Mouse (Mus musculus): ENCODE results near the gene Usp49. TPM values are rescaled to one million over a fixed set of nuclear protein-coding genes. Genes with fewer than 3 reads are reported as not detected.
A peak's percentile ranks its signal among the peaks of the same experiment; 100 is the strongest.
"Not testable (repeated sequence)": the region's sequence is repeated elsewhere in the genome, so short reads cannot be mapped to it uniquely, and the experiment has no call there.

Gene Usp49
- polyA plus RNA-seq, 1 experiment from 2014 or later, result 10.8 TPM

- Histone ChIP-seq H3K4me1 (replicated peaks) (peaks cover 41% of the 10 kb centered on the region), H3K27ac (peak overlapping the region; percentile 97), H3K36me3 (peaks cover 20% of the 10 kb centered on the region), H3K4me3 (replicated peaks) (peak overlapping the region; percentile 72), H3K27me3 (no peaks in the 10 kb centered on the region), H3K9ac (replicated peaks) (peak overlapping the region; percentile 84), H3K4me2 (replicated peaks) (peak overlapping the region; percentile 76), H3K9me3 (no peaks in the 10 kb centered on the region)
- peak; percentile 92 for ATAC-seq
- under 1% methylated on average over 56 of the region's 63 CpGs for WGBS
Measured at GRCm38 (mm10) chr17:47628851-47629676, 1.4 kb upstream of the Usp49 start.

- WGBS, result 1% methylated on average over 61 of the region's 61 CpGs
Measured at GRCm38 (mm10) chr17:47629717-47630677, 493 bp upstream of the Usp49 start.

GRCm38 (mm10) chr17:47632181-47632840 lies 1.8 kb downstream of the Usp49 start:
- Histone ChIP-seq H3K4me1 (replicated peaks) (peaks cover 45% of the 10 kb centered on the region), H3K4me2 (replicated peaks) (peak overlapping the region; percentile 76), H3K4me3 (replicated peaks) (0 out of 2 replicates have a peak overlapping the region, but pooled peaks have one; percentile 5), H3K9me3 (no peaks in the 10 kb centered on the region), H3K36me3 (peaks cover 4% of the 10 kb centered on the region; the same call in 1 of the 2 replicates), H3K9ac (replicated peaks) (peak overlapping the region; percentile 51; the same call in 1 of the 2 replicates), H3K27me3 (no peaks in the 10 kb centered on the region), H3K27ac (no peak overlapping the region)
- WGBS, result 68% methylated on average over 4 of the region's 4 CpGs
- ATAC-seq, result no peak

More at GRCm38 (mm10) chr17:47629717-47630677, 493 bp upstream of the Usp49 start:
- peak; percentile 71 for ATAC-seq
- H3K4me3 ChIP-seq (replicated peaks), result peak overlapping the region; percentile 72
- H3K36me3 ChIP-seq, result peaks cover 10% of the 10 kb centered on the region
- H3K9ac ChIP-seq (replicated peaks), result peak overlapping the region; percentile 84
- H3K4me1 ChIP-seq (replicated peaks), result peaks cover 45% of the 10 kb centered on the region
- H3K27me3 ChIP-seq, result no peaks in the 10 kb centered on the region
- no peaks in the 10 kb centered on the region for H3K9me3 ChIP-seq
- peak overlapping the region; percentile 97 for H3K27ac ChIP-seq
- peak overlapping the region; percentile 76 for H3K4me2 ChIP-seq (replicated peaks)

- Histone ChIP-seq H3K9ac (replicated peaks) (no peak overlapping the region), H3K4me1 (replicated peaks) (peaks cover 41% of the 10 kb centered on the region), H3K4me3 (replicated peaks) (no peak overlapping the region), H3K9me3 (no peaks in the 10 kb centered on the region), H3K27ac (no peak overlapping the region), H3K36me3 (peaks cover 4% of the 10 kb centered on the region; the same call in 1 of the 2 replicates), H3K27me3 (no peaks in the 10 kb centered on the region), H3K4me2 (replicated peaks) (no peak overlapping the region)
- 83% methylated on average over 7 of the region's 7 CpGs for WGBS
- no peak for ATAC-seq
Measured at GRCm38 (mm10) chr17:47633999-47634770, 3.7 kb downstream of the Usp49 start.

GRCm38 (mm10) chr17:47642992-47643391 lies 12.5 kb downstream of the Usp49 start:
- no peak overlapping the region for H3K9ac ChIP-seq (replicated peaks)
- 87% methylated on average over 2 of the region's 2 CpGs for WGBS
- no peaks in the 10 kb centered on the region for H3K36me3 ChIP-seq
- H3K4me1 ChIP-seq (replicated peaks), result peaks cover 6% of the 10 kb centered on the region
- H3K27ac ChIP-seq, result no peak overlapping the region
- H3K9me3 ChIP-seq, result no peaks in the 10 kb centered on the region
- no peak overlapping the region for H3K4me2 ChIP-seq (replicated peaks)
- no peak overlapping the region for H3K4me3 ChIP-seq (replicated peaks)
- H3K27me3 ChIP-seq, result no peaks in the 10 kb centered on the region
- no peak for ATAC-seq

- H3K27me3 ChIP-seq, result no peaks in the 10 kb centered on the region
- H3K9ac ChIP-seq (replicated peaks), result no peak overlapping the region
- no peak overlapping the region for H3K27ac ChIP-seq
- H3K36me3 ChIP-seq, result peaks cover 4% of the 10 kb centered on the region; the same call in 1 of the 2 replicates
- no peak for ATAC-seq
- H3K4me2 ChIP-seq (replicated peaks), result no peak overlapping the region
- no peak overlapping the region for H3K4me3 ChIP-seq (replicated peaks)
- 64% methylated on average over 1 of the region's 1 CpGs for WGBS
- H3K9me3 ChIP-seq, result no peaks in the 10 kb centered on the region
- peaks cover 15% of the 10 kb centered on the region; the same call in 1 of the 2 replicates for H3K4me1 ChIP-seq (replicated peaks)
Measured at GRCm38 (mm10) chr17:47646683-47647082, 16.2 kb downstream of the Usp49 start.

DNA sequence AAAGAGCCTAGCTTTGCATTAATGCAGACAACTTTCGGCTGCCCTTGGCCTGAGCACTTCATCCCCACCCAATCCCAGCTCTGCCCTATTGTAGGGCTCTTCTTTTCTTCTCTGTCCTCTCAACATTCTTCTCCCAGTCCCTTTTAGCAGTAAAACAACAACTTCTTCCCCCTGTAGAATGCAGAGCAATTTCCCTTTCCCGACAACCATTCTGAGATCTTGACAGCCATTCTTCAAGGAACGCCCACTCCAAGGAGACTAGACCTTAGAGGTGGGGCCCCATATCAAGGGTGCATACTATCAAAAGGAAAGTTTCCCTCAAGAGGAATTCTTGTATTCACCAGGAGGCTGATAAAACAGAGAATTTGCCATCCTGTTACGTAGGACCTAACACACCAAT lies 18.5 kb downstream of the Usp49 start:
- no peaks in the 10 kb centered on the region for H3K9me3 ChIP-seq
- WGBS, result 39% methylated on average over 4 of the region's 4 CpGs
- peaks cover 23% of the 10 kb centered on the region for H3K4me1 ChIP-seq (replicated peaks)
- H3K27ac ChIP-seq, result 0 out of 2 replicates have a peak overlapping the region, but pooled peaks have one; percentile 25
- H3K4me2 ChIP-seq (replicated peaks), result no peak overlapping the region
- no peak for ATAC-seq
- H3K9ac ChIP-seq (replicated peaks), result no peak overlapping the region
- H3K4me3 ChIP-seq (replicated peaks), result no peak overlapping the region
- no peaks in the 10 kb centered on the region for H3K27me3 ChIP-seq
- peaks cover 11% of the 10 kb centered on the region for H3K36me3 ChIP-seq

DNA sequence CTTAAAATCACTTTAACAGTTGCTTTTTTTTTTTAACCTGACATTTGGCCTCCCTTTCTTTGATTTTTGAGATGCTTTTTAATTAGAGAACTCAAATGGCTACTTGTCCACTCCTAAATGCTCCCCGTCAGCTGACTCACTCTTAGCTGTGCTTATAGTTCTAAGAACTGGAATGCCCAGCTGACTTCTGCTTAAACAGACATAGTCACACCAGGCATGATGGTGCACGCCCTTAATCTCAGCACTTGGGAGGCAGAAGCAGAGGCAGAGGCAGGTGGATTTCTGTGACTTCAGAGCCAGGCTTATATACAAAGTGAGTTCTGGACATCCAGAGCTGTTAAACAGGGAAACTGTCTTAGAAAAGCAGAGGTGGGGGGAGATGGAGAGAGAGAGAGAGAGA lies 21.5 kb downstream of the Usp49 start:
- Histone ChIP-seq H3K4me2 (replicated peaks) (no peak overlapping the region), H3K27ac (no peak overlapping the region), H3K27me3 (no peaks in the 10 kb centered on the region), H3K4me3 (replicated peaks) (no peak overlapping the region), H3K9ac (replicated peaks) (no peak overlapping the region), H3K36me3 (peaks cover 20% of the 10 kb centered on the region), H3K9me3 (no peaks in the 10 kb centered on the region), H3K4me1 (replicated peaks) (peaks cover 23% of the 10 kb centered on the region)
- no peak for ATAC-seq
- 67% methylated on average over 2 of the region's 2 CpGs for WGBS

DNA sequence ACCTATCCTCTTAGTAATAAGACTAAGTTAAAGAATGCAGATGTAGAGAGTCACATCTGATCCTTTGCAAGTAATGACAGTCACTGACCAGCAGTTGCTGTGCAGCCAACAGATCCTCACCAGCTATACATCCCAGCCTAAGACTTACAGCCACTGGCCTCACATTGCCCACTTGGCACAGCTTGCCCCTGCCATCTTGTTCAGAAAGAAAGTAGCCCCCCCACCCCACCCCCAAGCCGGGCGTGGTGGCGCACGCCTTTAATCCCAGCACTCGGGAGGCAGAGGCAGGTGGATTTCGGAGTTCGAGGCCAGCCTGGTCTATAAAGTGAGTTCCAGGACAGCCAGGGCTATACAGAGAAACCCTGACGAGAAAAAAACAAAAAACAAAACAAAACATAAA lies 23.9 kb downstream of the Usp49 start:
- not testable (repeated sequence) for H3K4me3 ChIP-seq (replicated peaks); ATAC-seq; H3K4me2 ChIP-seq (replicated peaks); H3K27me3 ChIP-seq; H3K9ac ChIP-seq (replicated peaks); H3K27ac ChIP-seq; H3K9me3 ChIP-seq
- peaks cover 17% of the 10 kb centered on the region for H3K4me1 ChIP-seq (replicated peaks)
- 88% methylated on average over 8 of the region's 8 CpGs for WGBS
- peaks cover 20% of the 10 kb centered on the region for H3K36me3 ChIP-seq

- H3K4me2 ChIP-seq (replicated peaks), result no peak overlapping the region
- no peak overlapping the region for H3K4me3 ChIP-seq (replicated peaks)
- no peaks in the 10 kb centered on the region for H3K9me3 ChIP-seq
- no peak for ATAC-seq
- H3K36me3 ChIP-seq, result peaks cover 22% of the 10 kb centered on the region
- peaks cover 14% of the 10 kb centered on the region for H3K4me1 ChIP-seq (replicated peaks)
- no peaks in the 10 kb centered on the region for H3K27me3 ChIP-seq
- WGBS, result 78% methylated on average over 5 of the region's 5 CpGs
- H3K27ac ChIP-seq, result no peak overlapping the region
- no peak overlapping the region for H3K9ac ChIP-seq (replicated peaks)
Measured at GRCm38 (mm10) chr17:47655697-47656096, 25.2 kb downstream of the Usp49 start.

- Histone ChIP-seq H3K27me3 (no peaks in the 10 kb centered on the region), H3K36me3 (peaks cover 21% of the 10 kb centered on the region), H3K9ac (replicated peaks) (no peak overlapping the region), H3K9me3 (no peaks in the 10 kb centered on the region), H3K4me1 (replicated peaks) (no peaks in the 10 kb centered on the region), H3K4me3 (replicated peaks) (no peak overlapping the region), H3K27ac (no peak overlapping the region), H3K4me2 (replicated peaks) (no peak overlapping the region)
- ATAC-seq, result no peak
- 92% methylated on average over 4 of the region's 4 CpGs for WGBS
Measured at GRCm38 (mm10) chr17:47657901-47658300, 27.4 kb downstream of the Usp49 start.
